Mouse (Mus musculus): ENCODE measurements around the gene Misp. TPM values are rescaled to one million over a fixed set of nuclear protein-coding genes. Genes with fewer than 3 reads are reported as not detected.
A peak's percentile ranks its signal among the peaks of the same experiment; 100 is the strongest.

Gene Misp
- polyA plus RNA-seq, 1 experiment = 0.91 TPM

DNA sequence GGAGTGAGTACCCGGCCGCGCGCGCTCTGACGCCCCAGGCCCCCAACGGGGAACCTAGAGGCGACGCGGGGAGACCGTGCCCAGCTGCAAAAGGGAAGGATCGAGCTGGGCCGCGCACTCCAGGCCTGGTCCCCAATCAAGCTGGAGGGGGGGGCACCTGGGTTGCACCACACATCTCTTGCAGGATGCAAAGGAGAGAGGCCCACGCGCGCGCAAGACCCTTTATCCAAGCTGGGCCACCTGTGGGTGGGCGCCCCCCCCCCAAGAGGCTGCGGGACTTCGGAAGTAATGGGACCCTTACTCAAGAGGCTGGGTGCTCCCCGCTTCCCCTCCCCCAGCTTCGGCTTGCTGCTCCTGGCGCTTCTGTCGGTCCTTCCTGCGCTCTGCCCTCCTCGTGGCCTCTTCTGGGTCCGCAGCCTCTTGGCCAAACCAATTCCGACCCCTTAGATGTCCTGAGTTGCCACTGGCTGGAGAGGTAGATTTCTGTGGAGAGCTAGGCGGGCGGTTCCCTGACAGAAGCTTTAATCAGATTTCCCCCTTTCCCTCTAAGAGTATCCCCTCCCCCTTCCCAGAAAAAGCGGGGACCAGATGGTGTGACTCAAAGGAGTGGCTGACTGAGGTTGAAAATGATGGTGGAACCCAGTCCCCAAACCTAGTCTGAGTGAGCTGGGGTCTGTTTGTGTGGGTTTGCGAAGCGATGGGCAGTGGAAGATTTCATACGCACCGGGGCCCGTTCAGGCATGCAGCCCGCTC, 26.9 kb upstream of the Misp start:
- no peak overlapping the region for H3K27ac ChIP-seq (ENCODE audit: insufficient read depth, low read depth, low read length)
- H3K4me1 ChIP-seq (ENCODE audit: control insufficient read depth, insufficient read depth, low read length) = peaks cover 2% of the 10 kb centered on the region; the same call in 1 of the 2 replicates
- TF ChIP-seq CTCF (IDR thresholded peaks at IDR 0.05; ENCODE audit: low read depth, low read length) (no peak), POLR2A (IDR thresholded peaks at IDR 0.05; ENCODE audit: borderline replicate concordance, low read depth, low read length) (no peak)
- peak overlapping the region; percentile 66 for H3K4me3 ChIP-seq (ENCODE audit: insufficient read depth, low read length)

DNA sequence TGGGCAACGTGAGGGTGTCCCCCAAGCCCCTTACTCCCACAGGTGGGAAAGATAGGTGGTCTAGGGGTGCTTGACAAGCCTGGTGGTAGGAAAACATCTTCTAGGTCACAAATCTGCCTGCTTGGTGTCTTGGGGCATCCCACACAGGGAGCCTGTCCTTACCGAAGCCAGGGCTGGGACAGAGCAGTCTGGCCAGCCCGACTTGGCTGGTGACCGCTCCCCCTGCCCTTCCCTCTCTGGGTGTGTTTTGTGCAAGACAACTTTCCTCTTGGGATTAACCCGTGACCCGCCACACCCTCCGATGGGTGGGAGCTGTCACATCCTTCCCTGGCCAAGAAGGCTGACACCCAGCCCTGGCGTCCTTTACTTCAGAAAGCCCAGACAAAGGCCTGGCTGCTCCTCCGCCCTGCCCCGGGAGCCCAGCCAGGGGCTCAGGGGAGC, 26.3 kb upstream of the Misp start:
- H3K4me1 ChIP-seq (ENCODE audit: control insufficient read depth, insufficient read depth, low read length) = peaks cover 2% of the 10 kb centered on the region; the same call in 1 of the 2 replicates
- no peak overlapping the region for H3K27ac ChIP-seq (ENCODE audit: insufficient read depth, low read depth, low read length)
- no peak overlapping the region for H3K4me3 ChIP-seq (ENCODE audit: insufficient read depth, low read length)
- TF ChIP-seq CTCF (IDR thresholded peaks at IDR 0.05; ENCODE audit: low read depth, low read length) (no peak), POLR2A (IDR thresholded peaks at IDR 0.05; ENCODE audit: borderline replicate concordance, low read depth, low read length) (no peak)

DNA sequence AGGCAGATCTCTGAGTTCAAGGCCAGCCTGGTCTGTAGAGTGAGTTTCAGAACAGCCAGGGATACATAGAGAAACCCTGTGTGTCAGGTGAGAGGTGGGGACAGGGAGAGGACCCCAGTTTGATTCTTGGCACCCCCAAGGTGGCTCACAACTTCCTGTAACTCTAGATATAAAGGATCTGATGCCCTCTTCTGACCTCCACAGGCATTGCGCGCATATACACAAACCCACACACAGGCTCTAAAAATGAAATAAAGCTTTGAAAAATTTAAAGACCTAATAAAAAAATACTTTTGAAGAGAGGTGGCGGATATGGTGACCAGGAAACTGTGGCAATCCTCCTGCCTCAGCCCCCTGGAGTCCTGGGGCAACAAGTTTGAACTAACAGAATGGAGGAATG, 24.9 kb upstream of the Misp start:
- TF ChIP-seq POLR2A (IDR thresholded peaks at IDR 0.05; ENCODE audit: borderline replicate concordance, low read depth, low read length) (no peak), CTCF (IDR thresholded peaks at IDR 0.05; ENCODE audit: low read depth, low read length) (no peak)
- no peak overlapping the region for H3K27ac ChIP-seq (ENCODE audit: insufficient read depth, low read depth, low read length)
- H3K4me1 ChIP-seq (ENCODE audit: control insufficient read depth, insufficient read depth, low read length) = peaks cover 2% of the 10 kb centered on the region; the same call in 1 of the 2 replicates
- no peak overlapping the region for H3K4me3 ChIP-seq (ENCODE audit: insufficient read depth, low read length)

DNA sequence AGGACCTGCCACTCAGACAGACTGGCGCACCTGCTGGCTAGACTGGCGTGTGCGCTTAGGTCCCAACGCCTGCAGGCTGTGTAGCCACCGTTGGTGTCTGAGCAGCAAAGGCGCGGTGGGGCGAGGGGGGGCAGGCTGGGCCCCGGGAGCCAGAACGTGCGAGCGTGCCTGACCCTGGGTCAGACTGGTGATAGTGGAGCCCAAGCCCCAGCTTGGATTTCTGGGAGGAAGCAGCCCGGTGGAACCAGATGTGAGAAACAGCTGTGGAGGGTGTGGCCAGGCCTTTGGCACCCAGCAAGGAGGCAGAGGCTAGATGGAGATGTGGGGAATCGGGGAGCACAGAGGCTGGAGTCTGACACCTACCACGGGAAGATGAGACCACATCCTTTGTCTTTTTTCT, 23.5 kb upstream of the Misp start:
- H3K4me3 ChIP-seq (ENCODE audit: insufficient read depth, low read length) = no peak overlapping the region
- H3K27ac ChIP-seq (ENCODE audit: insufficient read depth, low read depth, low read length) = no peak overlapping the region
- TF ChIP-seq CTCF (IDR thresholded peaks at IDR 0.05; ENCODE audit: low read depth, low read length) (no peak), POLR2A (IDR thresholded peaks at IDR 0.05; ENCODE audit: borderline replicate concordance, low read depth, low read length) (no peak)
- peaks cover 6% of the 10 kb centered on the region; the same call in 1 of the 2 replicates for H3K4me1 ChIP-seq (ENCODE audit: control insufficient read depth, insufficient read depth, low read length)

DNA sequence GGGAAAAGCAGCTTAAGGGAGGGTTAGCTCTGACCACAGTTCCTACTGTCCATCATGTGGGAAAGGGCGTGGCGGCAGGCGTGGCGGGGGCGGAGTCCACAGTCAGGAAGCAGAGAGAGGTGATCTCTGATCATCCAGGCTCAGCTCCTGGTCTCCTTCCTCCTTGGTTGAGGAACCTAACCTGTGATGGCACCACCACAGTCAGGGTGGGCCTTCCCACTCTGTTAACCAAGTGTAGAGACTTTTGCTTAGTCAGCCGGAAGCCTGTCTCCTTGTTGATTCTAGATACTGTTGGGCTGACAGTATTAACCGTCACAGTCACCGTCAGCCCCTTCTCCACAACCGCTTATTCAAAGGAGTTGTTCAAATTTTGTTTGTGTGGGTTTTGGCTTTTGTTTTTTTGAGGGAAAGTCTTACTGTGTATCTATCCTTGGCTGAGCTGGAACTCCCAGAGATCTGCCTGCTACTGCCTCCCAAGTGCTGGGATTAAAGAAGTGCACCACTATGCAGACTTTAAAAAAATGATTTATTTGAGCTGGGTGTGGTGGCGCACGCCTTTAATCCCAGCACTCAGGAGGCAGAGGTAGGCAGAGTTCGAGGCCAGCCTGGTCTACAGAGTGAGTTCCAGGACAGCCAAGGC, 22.4 kb upstream of the Misp start:
- peaks cover 12% of the 10 kb centered on the region for H3K4me1 ChIP-seq (ENCODE audit: control insufficient read depth, insufficient read depth, low read length)
- no peak overlapping the region for H3K4me3 ChIP-seq (ENCODE audit: insufficient read depth, low read length)
- no peak overlapping the region for H3K27ac ChIP-seq (ENCODE audit: insufficient read depth, low read depth, low read length)
- no peak for TF ChIP-seq POLR2A (IDR thresholded peaks at IDR 0.05; ENCODE audit: borderline replicate concordance, low read depth, low read length)
- TF ChIP-seq CTCF (IDR thresholded peaks at IDR 0.05; ENCODE audit: low read depth, low read length) = no peak

DNA sequence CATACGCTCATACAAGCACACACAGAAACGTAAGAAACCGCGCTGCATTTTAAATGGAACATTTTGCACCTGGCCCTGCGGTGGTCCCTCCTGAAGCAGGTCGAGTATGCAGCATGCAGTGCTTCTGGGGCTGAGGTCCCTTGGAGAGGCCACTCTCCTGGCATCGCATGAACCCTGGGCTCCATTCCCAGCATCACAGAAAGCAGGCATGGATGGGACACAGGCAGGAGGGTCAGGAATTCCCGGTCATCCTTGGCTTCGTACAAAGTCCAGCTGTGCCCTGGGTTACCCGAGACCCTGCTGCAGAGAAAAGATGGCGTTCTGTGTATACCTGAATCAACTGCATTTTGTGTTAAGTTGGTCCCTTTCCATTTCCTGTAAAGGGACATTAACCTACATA, 20.3 kb upstream of the Misp start:
- TF ChIP-seq POLR2A (IDR thresholded peaks at IDR 0.05; ENCODE audit: borderline replicate concordance, low read depth, low read length) (no peak), CTCF (IDR thresholded peaks at IDR 0.05; ENCODE audit: low read depth, low read length) (no peak)

DNA sequence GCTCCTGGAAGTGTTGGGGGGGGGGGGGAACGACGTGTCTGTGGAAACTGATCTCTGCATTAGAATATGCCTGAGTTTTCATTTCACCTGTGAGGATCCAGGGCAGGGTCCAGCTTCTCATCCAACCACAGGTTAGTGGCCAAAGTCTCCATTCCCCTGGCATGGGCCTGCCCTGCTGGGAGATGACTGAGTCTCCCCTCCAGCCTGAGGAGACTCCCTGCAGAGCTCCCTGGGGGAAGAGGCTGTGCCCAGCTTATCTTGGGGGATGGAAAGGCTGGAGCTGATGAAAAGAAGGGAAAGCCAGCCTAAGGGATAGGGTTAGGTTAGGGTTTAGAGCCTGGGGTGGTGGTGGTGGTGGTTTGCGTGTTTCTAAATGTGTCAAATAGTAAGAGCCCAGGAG, 19.0 kb upstream of the Misp start:
- H3K4me3 ChIP-seq (ENCODE audit: insufficient read depth, low read length) = no peak overlapping the region
- no peak overlapping the region for H3K27ac ChIP-seq (ENCODE audit: insufficient read depth, low read depth, low read length)
- peaks cover 12% of the 10 kb centered on the region for H3K4me1 ChIP-seq (ENCODE audit: control insufficient read depth, insufficient read depth, low read length)

More for the DNA sequence above, 20.3 kb upstream of the Misp start:
- H3K27ac ChIP-seq (ENCODE audit: insufficient read depth, low read depth, low read length) = no peak overlapping the region
- H3K4me1 ChIP-seq (ENCODE audit: control insufficient read depth, insufficient read depth, low read length) = peaks cover 12% of the 10 kb centered on the region
- no peak overlapping the region for H3K4me3 ChIP-seq (ENCODE audit: insufficient read depth, low read length)

DNA sequence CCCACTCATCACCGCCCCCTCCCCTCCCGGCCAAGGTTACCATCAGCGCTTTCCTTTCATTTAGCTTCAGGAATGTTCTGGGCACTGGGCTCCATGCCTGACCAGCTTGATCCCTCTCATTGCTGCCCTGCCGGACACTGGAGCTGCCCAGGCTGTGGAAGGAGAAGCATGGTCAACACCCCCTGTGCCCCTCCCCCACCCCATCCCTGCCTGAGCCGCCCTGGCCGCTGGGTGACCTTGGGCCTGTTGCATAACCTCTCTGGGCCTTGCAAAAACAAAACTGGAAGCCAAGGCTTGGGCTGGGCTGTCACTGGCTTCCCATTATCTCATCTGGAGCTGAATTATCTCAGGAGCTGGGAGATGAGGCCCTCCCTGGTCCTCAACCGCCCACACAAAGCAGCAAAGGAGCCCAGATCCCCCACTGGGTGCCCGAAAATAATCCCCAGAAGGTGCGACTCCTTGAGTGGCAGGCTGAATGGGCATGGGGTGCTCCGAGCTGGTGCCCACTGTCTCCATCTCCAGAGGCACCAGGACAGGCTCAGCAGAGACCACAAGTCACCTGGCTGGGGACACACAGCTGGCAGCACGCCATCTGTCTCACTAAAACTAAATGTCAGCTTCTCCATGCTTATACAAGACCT, 18.3 kb upstream of the Misp start:
- peaks cover 12% of the 10 kb centered on the region for H3K4me1 ChIP-seq (ENCODE audit: control insufficient read depth, insufficient read depth, low read length)
- TF ChIP-seq POLR2A (IDR thresholded peaks at IDR 0.05; ENCODE audit: borderline replicate concordance, low read depth, low read length) = no peak
- TF ChIP-seq CTCF (IDR thresholded peaks at IDR 0.05; ENCODE audit: low read depth, low read length) = no peak
- no peak overlapping the region for H3K4me3 ChIP-seq (ENCODE audit: insufficient read depth, low read length)
- no peak overlapping the region for H3K27ac ChIP-seq (ENCODE audit: insufficient read depth, low read depth, low read length)

More for the DNA sequence above, 19.0 kb upstream of the Misp start:
- TF ChIP-seq CTCF (IDR thresholded peaks at IDR 0.05; ENCODE audit: low read depth, low read length) = no peak
- no peak for TF ChIP-seq POLR2A (IDR thresholded peaks at IDR 0.05; ENCODE audit: borderline replicate concordance, low read depth, low read length)

DNA sequence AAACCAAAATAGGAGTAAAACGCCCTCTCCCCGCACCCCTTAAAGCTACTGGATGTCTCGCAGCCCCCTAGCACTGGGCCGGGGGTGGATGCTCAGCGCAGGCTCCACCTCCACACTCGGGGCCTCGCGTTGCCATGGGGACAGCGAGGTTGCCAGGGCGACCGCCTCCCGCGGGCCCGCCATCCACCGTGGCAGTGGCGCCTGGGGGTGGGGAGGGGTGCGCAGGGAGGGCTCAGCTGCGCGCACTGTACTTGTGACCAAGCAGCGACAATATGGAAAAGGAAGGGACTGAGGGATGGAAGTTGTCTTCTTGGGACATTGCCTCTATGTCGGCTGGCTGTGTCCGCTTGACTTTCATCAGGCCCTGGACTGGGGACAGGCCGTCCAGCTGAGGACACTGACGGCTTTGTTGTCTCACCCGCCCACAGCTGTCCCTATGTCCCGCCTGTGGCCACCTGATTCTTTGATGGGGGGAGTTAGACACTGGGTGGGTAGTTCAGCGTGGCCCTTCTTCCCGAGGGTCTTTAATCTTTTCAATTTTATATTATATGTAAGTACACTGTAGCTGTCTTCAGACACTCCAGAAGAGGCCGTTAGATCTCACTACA, 17.0 kb upstream of the Misp start:
- H3K27ac ChIP-seq (ENCODE audit: insufficient read depth, low read depth, low read length) = no peak overlapping the region
- peaks cover 9% of the 10 kb centered on the region for H3K4me1 ChIP-seq (ENCODE audit: control insufficient read depth, insufficient read depth, low read length)
- no peak overlapping the region for H3K4me3 ChIP-seq (ENCODE audit: insufficient read depth, low read length)
- no peak for TF ChIP-seq POLR2A (IDR thresholded peaks at IDR 0.05; ENCODE audit: borderline replicate concordance, low read depth, low read length)
- TF ChIP-seq CTCF (IDR thresholded peaks at IDR 0.05; ENCODE audit: low read depth, low read length) = no peak

All from bone marrow macrophage, adult 2 months (primary cell).